In genomic region chr11:57627086-57627735, GRCm38 (mm10) we compare ENCODE assay signal across 9 mouse cellular contexts. TPM values are rescaled to one million over a fixed set of nuclear protein-coding genes. Genes with fewer than 3 reads are reported as not detected.
DNase-seq lines count a peak whose midpoint lies in the region; ATAC-seq and TF ChIP-seq lines count a peak whose summit lies in the region.
"Had no signal": no experiment of that assay in that cellular context is flagged by ENCODE, and none has a peak within 500 bp of the region (broad histone marks: within the 10 kb centered on the region; RNA-seq: fewer than 3 reads in every experiment).

No protein-coding gene starts in this region.

- H3K27ac ChIP-seq in intestine, postnatal 0 days (ENCODE audit: low read depth, low read length) = no peak overlapping the region
- H3K27ac ChIP-seq in intestine, embryonic 15.5 days = no peak overlapping the region
- H3K27ac ChIP-seq in ES-E14 (ENCODE audit: insufficient read depth, low read depth, low read length, poor library complexity, severe bottlenecking) = no peak overlapping the region
- H3K27ac ChIP-seq in lung, postnatal 0 days (ENCODE audit: low read length) = no peak overlapping the region
- H3K27ac ChIP-seq: hindbrain, embryonic 15.5 days had no signal

- no peaks in the 10 kb centered on the region for H3K27me3 ChIP-seq in intestine, postnatal 0 days (replicated peaks; ENCODE audit: control insufficient read depth, insufficient read depth, low read length)
- H3K27me3 ChIP-seq in intestine, embryonic 15.5 days (replicated peaks) = no peaks in the 10 kb centered on the region
- H3K27me3 ChIP-seq in lung, postnatal 0 days (replicated peaks; ENCODE audit: insufficient read depth, low read length) = no peaks in the 10 kb centered on the region

- H3K4me3 ChIP-seq in intestine, postnatal 0 days (ENCODE audit: low read depth, low read length) = no peak overlapping the region
- H3K4me3 ChIP-seq in intestine, embryonic 15.5 days (replicated peaks) = no peak overlapping the region
- H3K4me3 ChIP-seq in ES-E14 (ENCODE audit: insufficient read depth in 1 of 2, low read depth in 1 of 2, low read length in 2 of 2, poor library complexity in 1 of 2, severe bottlenecking in 1 of 2) = no peak overlapping the region
- H3K4me3 ChIP-seq in lung, postnatal 0 days (ENCODE audit: low read depth, low read length) = no peak overlapping the region
- H3K4me3 ChIP-seq: hindbrain, embryonic 15.5 days had no signal

- peak; percentile 40 for DNase-seq in 416B (ENCODE audit: low read depth)
- DNase-seq in ES-E14 (ENCODE audit: low read depth, low spot score) = no peak
- peak; percentile 68 for DNase-seq in gastrocnemius, adult 18-20 months (ENCODE audit: low spot score)
- peak; percentile 72 for DNase-seq in lung, postnatal 0 days (ENCODE audit: low spot score)
- no peak for DNase-seq in frontal cortex, postnatal 14 days (ENCODE audit: low spot score in 2 of 2)
- no peak for DNase-seq in urinary bladder, postnatal 10 days (ENCODE audit: low spot score)

- H3K9ac ChIP-seq in intestine, postnatal 0 days (ENCODE audit: low read depth, low read length) = no peak overlapping the region
- H3K9ac ChIP-seq in intestine, embryonic 15.5 days = no peak overlapping the region
- no peak overlapping the region for H3K9ac ChIP-seq in ES-E14 (ENCODE audit: insufficient read depth, low read depth, low read length, poor library complexity, severe bottlenecking)
- no peak overlapping the region for H3K9ac ChIP-seq in lung, postnatal 0 days (replicated peaks; ENCODE audit: low read depth)
- H3K9ac ChIP-seq: hindbrain, embryonic 15.5 days had no signal

- 0 out of 2 replicates have a peak, but pooled peaks have one; percentile 16 for TF ChIP-seq EP300 in lung, postnatal 0 days (IDR thresholded peaks at IDR 0.05)

- 55% methylated on average over 9 of the region's 9 CpGs for WGBS in intestine, postnatal 0 days
- 50% methylated on average over 9 of the region's 9 CpGs for WGBS in intestine, embryonic 15.5 days
- 29% methylated on average over 9 of the region's 9 CpGs for WGBS in lung, postnatal 0 days

- no peak for ATAC-seq in intestine, postnatal 0 days
- no peak for ATAC-seq in intestine, embryonic 15.5 days
- ATAC-seq in lung, postnatal 0 days = peak; percentile 77

- no peaks in the 10 kb centered on the region for H3K9me3 ChIP-seq in intestine, postnatal 0 days (ENCODE audit: control insufficient read depth)
- no peaks in the 10 kb centered on the region for H3K9me3 ChIP-seq in intestine, embryonic 15.5 days
- no peaks in the 10 kb centered on the region for H3K9me3 ChIP-seq in ES-E14 (ENCODE audit: control insufficient read depth, insufficient read depth, low read depth, low read length)
- no peaks in the 10 kb centered on the region for H3K9me3 ChIP-seq in lung, postnatal 0 days (ENCODE audit: low read length)
- H3K9me3 ChIP-seq: hindbrain, embryonic 15.5 days had no signal

- H3K4me2 ChIP-seq in intestine, postnatal 0 days (replicated peaks; ENCODE audit: low read depth) = no peak overlapping the region
- H3K4me2 ChIP-seq in intestine, embryonic 15.5 days (replicated peaks) = no peak overlapping the region
- H3K4me2 ChIP-seq in lung, postnatal 0 days (replicated peaks; ENCODE audit: low read depth, low read length) = no peak overlapping the region
- H3K4me2 ChIP-seq: hindbrain, embryonic 15.5 days had no signal

- in situ Hi-C loops in ES-E14 (cut with MboI; ENCODE audit: low sequenced_read_pairs in 2 of 2, unreplicated experiment in 2 of 2) = no loop called here

- no peaks in the 10 kb centered on the region for H3K36me3 ChIP-seq in intestine, postnatal 0 days (ENCODE audit: control insufficient read depth, insufficient read depth)
- no peaks in the 10 kb centered on the region for H3K36me3 ChIP-seq in intestine, embryonic 15.5 days
- H3K36me3 ChIP-seq in ES-E14 (ENCODE audit: control insufficient read depth, insufficient read depth, low read length, poor library complexity, severe bottlenecking) = no peaks in the 10 kb centered on the region
- H3K36me3 ChIP-seq in lung, postnatal 0 days (ENCODE audit: insufficient read depth, low read length) = no peaks in the 10 kb centered on the region
- H3K36me3 ChIP-seq: hindbrain, embryonic 15.5 days had no signal

- TF ChIP-seq CTCF in intestine, postnatal 0 days (IDR thresholded peaks at IDR 0.05; ENCODE audit: low read depth) = peak; percentile 74
- peak; percentile 75 for TF ChIP-seq CTCF in lung, postnatal 0 days (IDR thresholded peaks at IDR 0.05)

- H3K4me1 ChIP-seq in intestine, postnatal 0 days (replicated peaks; ENCODE audit: control insufficient read depth, insufficient read depth, low read length) = no peaks in the 10 kb centered on the region
- no peaks in the 10 kb centered on the region for H3K4me1 ChIP-seq in intestine, embryonic 15.5 days (replicated peaks)
- H3K4me1 ChIP-seq in ES-E14 (ENCODE audit: control insufficient read depth in 2 of 2, insufficient read depth in 2 of 2, low read length in 2 of 2, poor library complexity in 1 of 2) = no peaks in the 10 kb centered on the region
- no peaks in the 10 kb centered on the region for H3K4me1 ChIP-seq in lung, postnatal 0 days (ENCODE audit: insufficient read depth, low read depth, low read length)

TF ChIP-seq in ES-E14, 5 proteins besides CTCF, POLR2A, EP300 and RAD21:
- TF ChIP-seq ZC3H11A (IDR thresholded peaks at IDR 0.05; ENCODE audit: borderline replicate concordance, low read depth, low read length) (peak; percentile 37; the same call in 1 of the 2 replicates), MAFK (IDR thresholded peaks at IDR 0.05; ENCODE audit: insufficient read depth, low read depth, low read length) (no peak)

RNA-seq across cellular contexts. Expression of gene Galnt10, which starts 18.0 kb away (rescaled TPM):
- 19.8 and 22.5 TPM in 2 replicates for polyA plus RNA-seq in intestine, postnatal 0 days (2015; fragmentation: Nextera tagmentation; extraction: Ambion mirVana)
- polyA plus RNA-seq in intestine, embryonic 15.5 days (2015; fragmentation: Nextera tagmentation; extraction: Ambion mirVana) = 19.3 and 20.3 TPM in 2 replicates
- total RNA-seq in ES-E14 (2012; rRNA removed) = 13.5 and 17.3 TPM in 2 replicates
- 1 to 10 TPM; 4.0 to 4.2 TPM for total RNA-seq in gastrocnemius, adult 18-20 months (2021)
- 6.1 and 6.4 TPM in 2 replicates for polyA plus RNA-seq in lung, postnatal 0 days (2015; fragmentation: Nextera tagmentation; extraction: Ambion mirVana)

Comparison
In these comparisons a context has a peak if more than half of its experiments do, and no peak if none do; other contexts are left out.
1. DNase-seq: peak in 416B (single experiment), gastrocnemius, adult 18-20 months (single experiment) and lung, postnatal 0 days (single experiment); none in ES-E14 (single experiment), frontal cortex, postnatal 14 days (0 of 2) and urinary bladder, postnatal 10 days (single experiment).